ENCODE assay signal across 13 mouse cellular contexts in the genomic region with DNA sequence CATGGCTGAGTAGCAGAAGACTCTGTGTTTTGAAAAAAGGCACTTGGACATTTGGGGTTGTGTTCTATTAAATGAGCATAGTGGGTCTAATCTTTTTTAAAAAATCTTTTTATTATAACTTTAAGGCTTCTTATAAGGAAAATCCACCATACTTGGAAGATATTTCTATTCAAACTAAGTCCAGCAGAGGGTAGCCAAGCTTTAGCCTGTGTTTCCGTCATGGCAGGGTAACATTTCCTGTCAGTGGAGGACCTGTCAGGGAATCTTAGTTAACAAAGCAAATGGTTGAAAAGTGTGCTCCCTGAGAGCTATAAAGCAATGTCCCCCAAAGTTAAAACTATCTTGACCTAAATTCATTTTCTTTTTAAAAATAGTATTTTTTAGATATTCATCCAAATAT. TPM values are rescaled to one million over a fixed set of nuclear protein-coding genes. Genes with fewer than 3 reads are reported as not detected.
DNase-seq lines count a peak whose midpoint lies in the region; ATAC-seq and TF ChIP-seq lines count a peak whose summit lies in the region.
"Had no signal": no experiment of that assay in that cellular context is flagged by ENCODE, and none has a peak within 500 bp of the region (broad histone marks: within the 10 kb centered on the region; RNA-seq: fewer than 3 reads in every experiment).

No protein-coding gene starts in this region.

- WGBS in forebrain, embryonic 14.5 days = 40% methylated on average over 1 of the region's 1 CpGs
- 48% methylated on average over 1 of the region's 1 CpGs for WGBS in forebrain, embryonic 12.5 days
- 71% methylated on average over 1 of the region's 1 CpGs for WGBS in thymus, adult 2 months

- peak; percentile 20; the same call in 1 of the 2 replicates for TF ChIP-seq CTCF in left cerebral cortex, adult 2 months (IDR thresholded peaks at IDR 0.05)
- TF ChIP-seq CTCF in thymus, adult 2 months (IDR thresholded peaks at IDR 0.05; ENCODE audit: borderline replicate concordance, control insufficient read depth, extremely low read depth, insufficient read depth, low read length, poor library complexity) = no peak

- no peak overlapping the region for H3K4me2 ChIP-seq in forebrain, embryonic 14.5 days (ENCODE audit: low read length)
- no peak overlapping the region for H3K4me2 ChIP-seq in forebrain, embryonic 12.5 days
- H3K4me2 ChIP-seq: hindbrain, embryonic 15.5 days had no signal

- no peak for TF ChIP-seq POLR2A in thymus, adult 2 months (IDR thresholded peaks at IDR 0.05; ENCODE audit: control insufficient read depth, extremely low read depth, insufficient read depth, low read length, poor library complexity)

- no peak overlapping the region for H3K27ac ChIP-seq in forebrain, embryonic 14.5 days (ENCODE audit: low read depth, low read length)
- H3K27ac ChIP-seq in forebrain, embryonic 12.5 days = no peak overlapping the region
- no peak overlapping the region for H3K27ac ChIP-seq in left cerebral cortex, adult 2 months
- H3K27ac ChIP-seq in thymus, adult 2 months (ENCODE audit: control insufficient read depth, insufficient read depth, low read length) = no peak overlapping the region
- H3K27ac ChIP-seq: hindbrain, embryonic 15.5 days had no signal

- intact Hi-C loops in left cerebral cortex, adult 2 months (cut with DNase I) = no loop called here
- intact Hi-C loops in left cerebral cortex, postnatal 14 days (cut with DNase I) = loop anchor here (5.0 kb wide), 2 partner anchors 161 to 216 kb away; no protein-coding TSS in a partner anchor

- DNase-seq in forebrain, embryonic 14.5 days (ENCODE audit: low spot score) = peak; percentile 46
- no peak for DNase-seq in left cerebral cortex, adult 2 months (ENCODE audit: extremely low spot score in 1 of 2, low spot score in 2 of 2)
- DNase-seq in left cerebral cortex, postnatal 14 days (ENCODE audit: low spot score in 2 of 2) = no peak
- peak; percentile 79 for DNase-seq in 416B (ENCODE audit: low read depth)
- no peak for DNase-seq in kidney, postnatal 25 days
- DNase-seq in thymus, adult 2 months = no peak
- DNase-seq: heart, adult 18-20 months; lung, postnatal 10 days; thymus, adult 18-20 months had no signal

- ATAC-seq in forebrain, embryonic 14.5 days = no peak
- no peak for ATAC-seq in forebrain, embryonic 12.5 days (ENCODE audit: low FRiP score)
- peak; percentile 39; the same call in 1 of the 2 replicates for ATAC-seq in common myeloid progenitor, adult 5-6 weeks (replicated peaks; ENCODE audit: low read depth, poor library complexity, severe bottlenecking)
- ATAC-seq: forebrain, embryonic 16.5 days had no signal

- no peaks in the 10 kb centered on the region for H3K4me1 ChIP-seq in forebrain, embryonic 14.5 days (ENCODE audit: control insufficient read depth, insufficient read depth, low read length)
- H3K4me1 ChIP-seq in forebrain, embryonic 12.5 days = no peaks in the 10 kb centered on the region
- no peaks in the 10 kb centered on the region for H3K4me1 ChIP-seq in thymus, adult 2 months (replicated peaks; ENCODE audit: control insufficient read depth, insufficient read depth, low read length)
- H3K4me1 ChIP-seq: hindbrain, embryonic 15.5 days had no signal

- no peak overlapping the region for H3K9ac ChIP-seq in forebrain, embryonic 14.5 days (ENCODE audit: low read length)
- H3K9ac ChIP-seq in forebrain, embryonic 12.5 days = no peak overlapping the region
- H3K9ac ChIP-seq: hindbrain, embryonic 15.5 days had no signal

- no peaks in the 10 kb centered on the region for H3K27me3 ChIP-seq in forebrain, embryonic 14.5 days (replicated peaks; ENCODE audit: control insufficient read depth, insufficient read depth, low read length)
- 0 out of 2 replicates have a peak, but pooled peaks cover 5% of the 10 kb centered on the region for H3K27me3 ChIP-seq in forebrain, embryonic 12.5 days
- H3K27me3 ChIP-seq in thymus, adult 2 months (ENCODE audit: control insufficient read depth, insufficient read depth, low read length) = no peaks in the 10 kb centered on the region

- no peaks in the 10 kb centered on the region for H3K9me3 ChIP-seq in forebrain, embryonic 14.5 days (replicated peaks; ENCODE audit: control insufficient read depth, low read length)
- H3K9me3 ChIP-seq in forebrain, embryonic 12.5 days = no peaks in the 10 kb centered on the region
- H3K9me3 ChIP-seq: hindbrain, embryonic 15.5 days had no signal

- H3K36me3 ChIP-seq in forebrain, embryonic 14.5 days (ENCODE audit: control insufficient read depth, insufficient read depth, low read length) = no peaks in the 10 kb centered on the region
- H3K36me3 ChIP-seq in forebrain, embryonic 12.5 days (replicated peaks) = no peaks in the 10 kb centered on the region
- no peaks in the 10 kb centered on the region for H3K36me3 ChIP-seq in thymus, adult 2 months (ENCODE audit: control insufficient read depth, insufficient read depth, low read length)
- H3K36me3 ChIP-seq: hindbrain, embryonic 15.5 days had no signal

- H3K4me3 ChIP-seq in forebrain, embryonic 14.5 days (ENCODE audit: low read depth, low read length) = no peak overlapping the region
- no peak overlapping the region for H3K4me3 ChIP-seq in forebrain, embryonic 12.5 days (replicated peaks)
- H3K4me3 ChIP-seq in left cerebral cortex, adult 2 months = no peak overlapping the region
- no peak overlapping the region for H3K4me3 ChIP-seq in thymus, adult 2 months (ENCODE audit: control insufficient read depth, insufficient read depth, low read length)
- H3K4me3 ChIP-seq: hindbrain, embryonic 15.5 days had no signal

RNA-seq across cellular contexts. Expression of a gene that starts 4.1 kb away (rescaled TPM):
- polyA plus RNA-seq in forebrain, embryonic 14.5 days (2014; fragmentation: Nextera tagmentation; extraction: Ambion mirVana) = 29.8 and 31.8 TPM in 2 replicates
- polyA plus RNA-seq in forebrain, embryonic 12.5 days (2016; fragmentation: Nextera tagmentation; extraction: Ambion mirVana) = 25.4 and 26.0 TPM in 2 replicates
- 10 to 100 TPM; 21.9 to 25.6 TPM for total RNA-seq in left cerebral cortex, adult 2 months (2021)
- 10 to 100 TPM; 26.1 to 27.4 TPM for total RNA-seq in left cerebral cortex, postnatal 14 days (2021)
- 15.3 and 35.2 TPM in 2 replicates for total RNA-seq in common myeloid progenitor, adult 5-6 weeks (2017)
- polyA plus RNA-seq in thymus, adult 2 months (2012; rRNA removed) = 26.1 and 27.2 TPM in 2 replicates

RNA-seq across cellular contexts. Expression of a gene that starts 22.7 kb away (rescaled TPM):
- polyA plus RNA-seq in forebrain, embryonic 14.5 days (2014; fragmentation: Nextera tagmentation; extraction: Ambion mirVana) = 0.72 and 0.95 TPM in 2 replicates
- polyA plus RNA-seq in forebrain, embryonic 12.5 days (2016; fragmentation: Nextera tagmentation; extraction: Ambion mirVana) = 0.35 and 0.64 TPM in 2 replicates
- total RNA-seq in left cerebral cortex, adult 2 months (2021) = 10 to 100 TPM; 48.4 to 52.7 TPM
- 10 to 100 TPM; 39.9 to 47.5 TPM for total RNA-seq in left cerebral cortex, postnatal 14 days (2021)
- total RNA-seq in common myeloid progenitor, adult 5-6 weeks (2017) = 19.0 and 22.0 TPM in 2 replicates
- polyA plus RNA-seq in thymus, adult 2 months (2012; rRNA removed) = 2.9 and 3.5 TPM in 2 replicates

Comparison
In these comparisons a context has a peak if more than half of its experiments do, and no peak if none do; other contexts are left out.
1. DNase-seq: peak in forebrain, embryonic 14.5 days (single experiment) and 416B (single experiment); none in left cerebral cortex, adult 2 months (0 of 2), left cerebral cortex, postnatal 14 days (0 of 2), kidney, postnatal 25 days (0 of 2) and thymus, adult 2 months (single experiment).